Mouse (Mus musculus) small intestine, adult 2 months (tissue): ENCODE measurements around the gene Synpo2l.

Experiments
- CTCF ChIP-seq: fragments of 200-500 bp; IDR thresholded peaks from 2 replicates; pipeline ENCODE4 v1.5.1; 2012; ENCODE audit warnings: low read depth, mild to moderate bottlenecking, control low read depth, inconsistent platforms, low read length, moderate library complexity, mixed read lengths; ENCODE audit not compliant: insufficient replicate concordance, insufficient read length; ENCODE audit errors: extremely low read depth
- POLR2A ChIP-seq: fragments of 200-500 bp; IDR thresholded peaks from 2 replicates; pipeline ENCODE4 v1.6.1; 2012; ENCODE audit warnings: low read depth, mild to moderate bottlenecking, control low read depth, inconsistent platforms, low read length, moderate library complexity

DNA sequence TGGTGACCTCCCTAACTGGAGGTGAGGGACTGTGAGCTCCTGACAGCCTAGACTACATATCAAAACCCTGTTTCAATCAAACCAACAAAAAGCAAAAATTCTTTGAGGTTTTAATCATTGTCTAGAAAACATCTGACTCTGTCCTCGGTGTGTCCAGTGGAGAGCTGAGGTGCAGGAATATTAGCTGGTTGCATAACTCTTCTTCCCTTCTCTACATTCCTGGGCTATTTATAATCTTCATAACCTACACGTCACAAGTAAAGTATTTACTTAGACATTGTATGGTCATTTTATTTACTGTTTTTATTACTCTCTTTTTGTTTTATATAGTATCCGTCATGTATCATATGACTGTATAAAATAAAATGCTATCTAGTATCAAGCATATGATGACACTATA, 58.6 kb downstream of the Synpo2l start:
- no peak for TF ChIP-seq POLR2A
- TF ChIP-seq CTCF: no peak
